Mouse (Mus musculus) G1E-ER4 (cell line): ENCODE measurements around the gene Exoc3l2. TPM values are rescaled to one million over a fixed set of nuclear protein-coding genes. Genes with fewer than 3 reads are reported as not detected.

Experiments
- GATA1 ChIP-seq: IDR thresholded peaks from one replicate; pipeline ENCODE4 v1.8.0; 2012; ENCODE audit warnings: low read length, inconsistent platforms
- polyA plus RNA-seq: library from polyadenylated mRNA; stranded (reverse); fragments of >175 nt; gene quantifications from 2 replicates; pipeline ENCODE4 v1.2.3, GENCODE M21; 2012

The Exoc3l2 gene
- polyA plus RNA-seq = 0.08 TPM in 2 replicates

DNA sequence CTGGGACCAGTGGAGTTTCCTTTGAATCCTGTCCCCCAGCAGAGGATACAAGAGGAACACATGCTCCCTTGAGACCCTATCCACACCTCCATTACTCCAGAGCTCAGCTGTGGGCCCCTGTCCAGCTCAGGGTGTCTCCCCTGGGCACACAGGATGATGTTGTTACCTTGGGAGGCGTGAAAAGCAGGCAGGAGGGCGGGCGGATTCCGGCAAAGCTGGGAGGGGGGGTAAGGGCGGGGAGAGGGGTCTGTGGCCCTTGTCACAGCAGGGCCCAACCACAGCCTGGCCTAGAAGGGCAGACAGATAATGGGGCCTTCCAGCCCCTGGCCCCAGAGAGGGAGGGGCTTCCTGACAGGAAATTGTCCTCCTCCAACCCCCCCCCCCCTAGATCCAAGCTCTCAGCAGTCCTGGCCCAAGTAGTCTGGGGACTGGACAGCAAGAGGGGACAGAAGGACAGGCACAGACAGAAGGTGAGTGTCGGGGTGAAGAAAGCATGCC lies at the start of gene Exoc3l2:
Exoc3l2 (plus strand) TSS at position 448 of the 498 bp plus-strand sequence.
- no peak for TF ChIP-seq GATA1

DNA sequence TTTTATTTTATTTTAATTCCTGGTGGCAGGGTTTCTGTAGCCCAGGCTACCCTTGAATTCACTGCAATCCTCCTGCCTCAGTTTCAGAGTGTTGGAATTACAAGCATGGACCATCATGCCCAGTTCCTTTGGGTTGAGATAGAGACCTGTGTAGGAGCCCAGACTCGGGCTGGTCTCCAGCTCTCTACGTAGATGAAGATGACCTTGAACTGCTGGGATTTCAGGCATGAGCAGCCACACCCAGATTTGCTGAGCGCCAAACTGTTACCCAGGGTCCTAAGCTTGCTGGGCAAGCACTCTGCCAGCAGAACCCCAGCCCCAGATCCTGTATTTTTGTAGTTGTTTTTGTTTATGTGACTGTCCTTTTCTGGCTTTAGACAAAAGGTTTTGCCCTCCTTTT lies 49.6 kb upstream of the Exoc3l2 start:
- TF ChIP-seq GATA1 = no peak

DNA sequence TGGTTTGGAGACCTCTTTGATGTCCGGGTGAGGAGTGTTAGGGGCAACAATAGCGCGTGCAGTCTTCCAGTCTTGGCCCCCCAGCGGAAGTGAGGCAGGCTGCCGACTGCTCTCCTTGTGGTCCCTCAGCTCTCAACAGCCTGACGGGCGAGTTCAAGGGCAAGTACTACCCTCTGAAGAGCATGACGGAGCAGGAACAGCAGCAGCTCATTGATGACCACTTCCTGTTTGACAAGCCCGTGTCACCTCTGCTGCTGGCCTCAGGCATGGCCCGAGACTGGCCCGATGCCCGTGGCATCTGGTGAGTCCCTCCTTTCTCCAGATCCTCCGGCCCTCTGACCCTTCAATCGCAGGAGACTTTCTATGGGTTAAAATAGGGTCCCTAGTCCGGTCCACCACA lies 46.5 kb upstream of the Exoc3l2 start:
- no peak for TF ChIP-seq GATA1

DNA sequence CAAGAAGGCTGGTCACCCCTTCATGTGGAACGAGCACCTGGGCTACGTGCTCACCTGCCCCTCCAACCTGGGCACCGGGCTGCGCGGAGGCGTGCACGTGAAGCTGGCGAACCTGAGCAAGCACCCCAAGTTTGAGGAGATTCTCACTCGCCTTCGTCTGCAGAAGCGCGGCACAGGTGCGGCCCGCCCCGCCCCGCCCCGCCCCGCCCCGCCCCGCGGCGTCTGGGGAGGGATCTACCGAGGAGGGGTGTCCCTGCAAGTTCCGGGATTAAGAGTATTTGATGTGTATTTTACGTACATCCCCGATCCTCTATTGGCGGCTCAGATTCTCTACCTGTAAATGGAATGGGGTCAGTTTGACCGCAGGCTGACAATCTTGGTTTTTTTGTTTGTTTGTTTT lies 43.0 kb upstream of the Exoc3l2 start:
- no peak for TF ChIP-seq GATA1

DNA sequence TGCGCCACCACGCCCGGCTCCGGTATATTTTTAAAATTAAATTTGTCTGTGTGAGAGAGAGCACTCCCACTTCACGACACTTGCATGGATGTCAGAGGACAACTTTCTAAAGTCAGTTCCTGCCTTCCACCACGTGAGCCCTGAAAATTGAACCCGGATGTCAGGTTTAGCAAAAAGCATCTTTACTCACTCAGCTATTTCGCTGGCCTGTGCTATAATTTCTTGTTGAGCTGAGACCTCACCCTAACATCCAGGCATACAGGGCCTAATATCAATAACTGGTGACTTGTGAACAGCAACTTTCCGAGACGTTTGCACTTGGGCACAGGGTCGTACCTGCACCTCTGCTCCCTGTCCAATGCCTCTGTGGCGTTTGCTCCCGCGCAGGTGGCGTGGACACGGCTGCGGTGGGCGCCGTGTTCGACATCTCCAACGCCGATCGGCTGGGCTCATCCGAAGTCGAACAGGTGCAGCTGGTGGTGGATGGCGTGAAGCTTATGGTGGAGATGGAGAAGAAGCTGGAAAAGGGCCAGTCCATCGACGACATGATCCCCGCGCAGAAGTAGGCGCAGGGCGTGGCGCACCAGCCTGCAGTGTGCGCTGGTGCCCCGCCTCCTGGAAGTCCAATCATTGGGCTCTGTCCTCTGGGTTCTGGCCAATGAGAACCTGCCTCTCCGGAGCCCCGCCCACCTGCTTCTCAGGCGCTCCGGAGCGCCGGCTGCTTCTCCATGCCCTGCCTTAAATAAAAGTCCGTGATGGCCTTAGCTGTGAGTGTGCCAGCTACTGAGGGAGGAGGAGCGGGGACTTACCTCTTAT lies 42.1 kb upstream of the Exoc3l2 start:
- no peak for TF ChIP-seq GATA1

DNA sequence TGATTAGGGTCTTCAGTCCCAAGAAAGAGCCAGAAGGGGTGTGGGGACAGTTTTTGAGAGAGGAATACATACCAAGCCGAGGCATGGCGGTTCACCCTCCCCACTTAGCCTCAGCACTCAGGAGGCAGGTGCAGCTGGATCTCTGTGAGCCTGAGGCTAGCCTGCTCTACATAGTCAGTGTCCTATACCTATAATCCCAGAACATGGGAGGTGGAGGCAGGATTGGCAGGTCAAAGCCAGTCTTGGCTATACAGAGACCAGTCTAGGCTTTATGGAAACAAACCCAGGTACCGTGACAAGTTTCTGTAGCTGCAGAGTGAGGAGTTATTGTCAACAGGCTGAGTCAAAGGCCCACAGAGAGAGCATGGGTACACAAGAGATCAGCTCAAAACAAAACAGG lies 40.0 kb upstream of the Exoc3l2 start:
- TF ChIP-seq GATA1 = no peak

DNA sequence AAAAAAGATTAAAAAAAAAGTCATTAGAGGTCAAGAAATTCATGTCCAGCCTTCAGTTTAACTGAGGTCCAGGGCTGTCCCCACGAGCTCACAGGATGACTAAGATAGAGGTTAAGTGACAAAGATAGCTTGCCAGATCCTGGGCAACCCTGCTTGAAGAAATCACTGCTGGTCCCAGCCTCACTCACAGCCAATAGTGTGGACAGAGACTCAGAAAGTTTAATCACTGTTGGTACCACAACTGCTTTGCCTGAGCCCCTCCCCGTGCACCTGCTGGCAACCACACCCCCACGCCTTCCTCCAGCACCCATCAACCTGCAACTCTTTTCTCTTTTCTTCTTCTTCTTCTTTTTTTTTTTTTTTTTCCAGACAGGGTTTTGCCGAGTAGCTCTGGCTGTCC lies 39.1 kb upstream of the Exoc3l2 start:
- TF ChIP-seq GATA1 = no peak

DNA sequence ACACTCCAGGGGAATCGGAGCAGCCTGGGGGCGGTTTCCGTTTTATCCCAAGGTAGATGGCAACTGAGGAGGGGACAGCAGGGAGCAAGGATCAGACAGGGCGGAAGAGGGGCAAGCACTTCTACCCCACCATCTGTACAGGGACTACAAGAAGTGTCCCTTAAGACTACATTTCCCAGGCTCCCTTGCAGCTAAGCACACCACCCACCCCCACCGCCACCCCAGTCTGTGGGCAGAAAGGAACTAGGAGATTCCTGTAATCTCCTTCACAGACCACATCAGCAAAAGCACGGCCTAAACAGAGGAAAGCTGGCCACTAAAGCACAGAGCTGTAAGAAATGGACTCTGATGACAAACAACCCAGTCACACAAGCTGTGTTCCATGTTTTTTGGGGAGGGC lies 36.8 kb upstream of the Exoc3l2 start:
- no peak for TF ChIP-seq GATA1

DNA sequence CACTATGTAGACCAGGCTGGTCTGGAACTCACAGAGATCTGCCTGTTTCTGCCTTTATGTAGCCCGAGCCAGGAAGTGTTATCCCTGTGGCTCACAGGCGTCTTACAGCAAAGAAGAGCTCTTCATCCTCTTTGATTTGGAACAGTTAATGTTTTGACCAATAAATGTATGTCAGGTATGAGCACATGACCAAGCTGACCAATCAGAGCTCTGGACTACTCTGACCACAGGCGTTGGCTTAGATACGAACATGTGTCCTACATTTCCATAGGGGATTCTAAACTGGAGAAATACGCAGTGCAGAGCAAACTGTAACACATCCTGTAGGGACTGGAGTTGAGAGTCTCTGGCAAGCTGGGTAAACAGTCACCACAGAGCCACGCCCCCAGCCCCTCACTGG lies 36.2 kb upstream of the Exoc3l2 start:
- TF ChIP-seq GATA1 = no peak

DNA sequence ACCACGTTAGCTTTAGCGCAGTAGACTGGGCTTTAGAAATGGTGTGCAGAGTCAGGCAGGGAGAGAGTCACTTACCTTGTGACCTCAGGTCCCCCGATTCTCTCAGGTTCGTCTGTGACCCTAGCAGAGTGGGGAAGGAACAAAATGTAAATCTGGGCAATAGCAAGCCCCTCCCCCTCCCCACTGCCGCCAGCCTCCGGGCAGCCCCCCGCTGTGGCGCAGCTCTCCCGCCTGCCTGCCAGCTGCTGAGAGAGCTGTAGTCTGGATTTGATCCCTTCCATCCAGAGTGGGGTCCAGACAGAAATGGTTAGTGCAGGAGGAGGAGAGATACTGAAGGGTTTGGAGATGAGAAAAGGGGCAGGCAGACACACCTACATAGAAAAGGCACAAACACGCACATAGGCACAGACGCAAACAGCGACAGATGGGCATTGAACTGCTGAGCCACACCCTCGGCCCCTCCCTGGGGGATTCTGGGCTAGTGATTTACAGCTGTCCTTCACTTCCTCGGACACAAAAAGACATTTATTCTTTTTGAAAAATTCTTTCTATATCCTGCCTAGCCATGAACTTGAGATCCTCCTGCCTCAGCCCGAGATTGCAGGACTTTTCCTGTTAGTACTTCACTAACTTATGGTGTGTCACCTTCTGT lies 35.0 kb upstream of the Exoc3l2 start:
- no peak for TF ChIP-seq GATA1

DNA sequence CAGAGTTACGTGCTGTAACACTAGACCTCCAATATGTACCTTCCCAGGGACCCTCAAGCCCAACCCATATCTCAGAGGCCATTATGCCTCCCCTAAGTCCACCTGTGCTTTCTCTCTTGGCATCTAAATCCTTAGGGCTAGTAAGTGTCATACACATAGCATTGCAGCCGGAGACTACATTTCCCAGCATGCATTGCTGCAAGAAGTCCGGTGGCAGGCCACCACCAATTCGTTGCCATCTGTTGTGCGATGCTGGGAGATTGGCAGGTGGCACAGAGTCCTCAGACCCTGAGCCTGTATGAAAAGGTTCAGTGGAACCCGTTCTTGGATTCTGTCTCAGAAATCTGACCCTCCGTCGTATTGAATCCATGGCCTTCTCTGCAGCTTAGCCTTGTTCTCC lies 33.4 kb upstream of the Exoc3l2 start:
- TF ChIP-seq GATA1 = no peak

DNA sequence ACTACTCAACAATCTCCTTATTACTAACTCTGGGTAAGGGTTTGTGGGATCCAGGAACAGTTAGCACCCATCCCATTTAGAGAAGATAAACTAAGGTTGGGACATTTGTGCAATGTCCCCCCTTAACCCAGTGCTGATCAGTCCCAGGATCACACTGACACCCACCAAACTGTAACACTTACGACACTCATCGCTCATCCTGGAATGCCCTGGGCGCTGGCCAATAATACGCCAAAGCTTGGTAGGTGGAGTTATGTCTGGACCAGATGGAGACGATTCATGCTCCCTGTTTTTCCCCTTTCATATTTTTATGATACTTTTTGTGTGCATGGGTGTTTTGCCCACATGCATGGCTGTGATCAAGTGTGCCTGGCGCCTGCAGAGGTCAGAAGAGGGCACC lies 32.7 kb upstream of the Exoc3l2 start:
- TF ChIP-seq GATA1 = no peak

DNA sequence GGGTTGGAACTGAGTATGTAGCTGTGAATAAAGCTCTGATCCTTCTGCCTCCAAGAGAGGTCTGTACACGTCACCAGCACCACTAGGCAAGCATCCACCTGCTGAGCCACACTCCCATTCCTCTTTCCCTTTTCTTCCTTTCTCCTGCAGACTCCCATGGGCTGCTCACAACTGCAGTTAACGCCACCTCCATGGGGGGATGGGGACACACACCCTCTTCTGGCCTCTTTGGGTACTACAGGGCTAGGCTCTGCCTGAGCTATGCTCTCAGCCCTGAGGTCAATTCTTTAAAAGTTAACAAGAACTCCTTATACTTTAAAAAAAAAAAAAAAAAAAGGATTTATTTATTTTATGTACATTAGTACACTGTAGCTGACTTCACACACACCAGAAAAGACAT lies 30.7 kb upstream of the Exoc3l2 start:
- TF ChIP-seq GATA1 = no peak

DNA sequence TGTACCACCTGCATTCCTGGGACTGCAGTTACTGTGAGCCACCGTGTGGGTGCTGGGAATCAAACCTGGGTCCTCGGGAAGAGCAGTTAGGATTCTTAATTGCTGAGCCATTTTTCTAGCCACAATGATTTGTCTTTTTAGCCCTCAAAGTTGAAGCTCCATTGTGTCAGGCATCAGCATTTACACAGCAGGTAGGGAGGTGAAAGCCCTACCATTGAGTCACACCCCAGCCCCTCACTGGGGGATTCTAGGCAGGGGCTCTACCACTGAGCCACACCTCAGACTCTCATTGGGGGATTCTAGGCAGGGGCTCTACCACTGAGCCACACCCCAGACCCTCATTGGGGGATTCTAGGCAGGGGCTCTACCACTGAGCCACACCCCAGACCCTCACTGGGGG lies 26.9 kb upstream of the Exoc3l2 start:
- no peak for TF ChIP-seq GATA1

DNA sequence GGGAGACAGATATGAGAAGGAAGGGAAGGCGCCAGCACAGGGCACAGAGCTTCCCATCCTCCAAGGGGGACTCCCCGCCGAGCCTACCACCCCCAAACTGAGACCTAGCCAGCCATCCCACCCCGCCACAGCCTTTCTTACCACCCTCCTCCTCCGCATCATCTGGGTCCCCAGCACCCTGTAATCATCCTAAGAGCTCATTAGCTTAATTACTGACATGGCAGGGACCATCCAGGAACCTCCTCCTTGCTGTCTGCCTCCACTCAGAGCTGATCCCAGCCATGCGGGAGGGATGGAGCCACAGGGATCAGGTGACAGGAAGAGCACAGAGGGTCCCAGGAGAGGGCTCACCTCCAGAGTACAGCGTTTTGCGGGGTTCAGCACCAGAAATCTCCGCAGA lies 26.1 kb upstream of the Exoc3l2 start:
- no peak for TF ChIP-seq GATA1

DNA sequence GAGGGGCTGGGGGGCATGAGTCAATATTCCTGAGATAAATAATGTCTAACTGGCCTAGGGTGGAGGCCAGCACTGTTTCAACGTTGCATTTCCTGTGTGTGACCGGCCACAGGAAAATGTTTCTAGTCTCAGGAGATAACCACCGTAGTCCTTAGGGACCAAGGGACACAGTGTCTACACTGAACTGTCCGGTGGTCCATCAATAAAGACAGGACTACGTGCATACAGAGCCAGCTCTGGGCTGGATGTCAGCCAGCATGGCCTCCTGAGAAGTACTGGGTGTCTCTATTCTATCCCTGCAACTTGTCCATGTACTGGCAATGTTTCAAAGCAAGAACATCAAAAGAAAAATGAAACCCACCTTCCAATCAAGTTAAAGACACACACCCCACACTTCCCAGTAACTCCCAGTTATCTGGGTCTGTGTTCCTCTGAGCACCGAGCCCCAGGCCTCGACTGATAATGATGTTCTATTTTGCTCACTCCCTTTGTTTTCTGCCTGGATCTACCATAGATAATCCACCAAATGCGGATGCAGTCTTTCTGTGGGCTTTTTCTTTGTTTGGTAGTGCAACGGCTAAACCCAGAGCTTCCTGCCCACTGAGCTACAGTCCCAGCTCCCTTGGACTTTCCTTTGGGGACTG lies 21.6 kb upstream of the Exoc3l2 start:
- TF ChIP-seq GATA1 = no peak
